Mouse (Mus musculus) common myeloid progenitor, adult 5-6 weeks (primary cell): ENCODE measurements around the gene Pfdn4. TPM values are rescaled to one million over a fixed set of nuclear protein-coding genes. Genes with fewer than 3 reads are reported as not detected.

Experiments used
- ATAC-seq: replicated peaks from 2 replicates; pipeline ENCODE4 v1.8.0; 2016; ENCODE audit warnings: low read depth, mild to moderate bottlenecking, moderate TSS enrichment, inconsistent platforms; ENCODE audit not compliant: poor library complexity, severe bottlenecking
- total RNA-seq: library from RNA; stranded (forward); fragments of 200-1000, 187-1606 nt; gene quantifications from 2 replicates; pipeline ENCODE4 v1.2.3, GENCODE M21; 2017

Pfdn4 gene
- total RNA-seq, 1 experiment from 2014 or later, result 71.7 TPM

- ATAC-seq, result no peak
These were observed 48.7 kb downstream of the Pfdn4 start for GRCm38 (mm10) chr2:170544950-170545349.

GRCm38 (mm10) chr2:170545745-170546144, 49.5 kb downstream of the Pfdn4 start:
- no peak for ATAC-seq

- ATAC-seq, result no peak
These were observed 51.3 kb downstream of the Pfdn4 start for GRCm38 (mm10) chr2:170547526-170547925.

GRCm38 (mm10) chr2:170548046-170548445, 51.8 kb downstream of the Pfdn4 start:
- no peak for ATAC-seq

GRCm38 (mm10) chr2:170549146-170549545, 52.9 kb downstream of the Pfdn4 start:
- no peak for ATAC-seq

- no peak for ATAC-seq
These were observed 54.0 kb downstream of the Pfdn4 start for GRCm38 (mm10) chr2:170550240-170550639.

- ATAC-seq, result no peak
These were observed 55.9 kb downstream of the Pfdn4 start for GRCm38 (mm10) chr2:170552088-170552487.

- ATAC-seq, result no peak
These were observed 68.0 kb downstream of the Pfdn4 start for GRCm38 (mm10) chr2:170563956-170564855.

- no peak for ATAC-seq
These were observed 68.8 kb downstream of the Pfdn4 start for GRCm38 (mm10) chr2:170564995-170565394.

Other genes starting within 250 kb of the Pfdn4 start
- gene Bcas1, start 68.6 kb upstream of the Pfdn4 start, total RNA-seq, result 0.05 TPM in 1 of 2 replicates, not detected in the other
- not detected in 2 replicates for gene Cyp24a1, start 717 bp downstream of the Pfdn4 start, total RNA-seq
- not detected in 2 replicates for gene 4930470P17Rik, start 105.6 kb downstream of the Pfdn4 start, total RNA-seq
- gene Dok5, start 235.4 kb downstream of the Pfdn4 start, total RNA-seq, result not detected in 2 replicates